Mouse (Mus musculus) hindbrain, embryonic 11.5 days (tissue): ENCODE results near the gene Efna3. TPM values are rescaled to one million over a fixed set of nuclear protein-coding genes. Genes with fewer than 3 reads are reported as not detected.

Experiments
- ATAC-seq: fragments of 200-750 bp; cut with Nextera tagmentation; 2 replicates; pipeline ENCODE4 v1.8.0; 2017; ENCODE audit warnings: mild to moderate bottlenecking, moderate TSS enrichment, moderate library complexity; ENCODE audit not compliant: low FRiP score
- DNase-seq: peaks from one replicate; pipeline ENCODE4 v3.0.0-alpha.2; 2015; ENCODE audit warnings: low spot score
- H3K27ac ChIP-seq: fragments of 300-500 bp; sonication (generic); 2 replicates; pipeline ENCODE4 v1.5.1; 2014; ENCODE audit warnings: mild to moderate bottlenecking, low read depth, low read length
- H3K27me3 ChIP-seq: fragments of 300-500 bp; sonication (generic); 2 replicates; pipeline ENCODE4 v1.6.1; 2014; ENCODE audit warnings: mild to moderate bottlenecking, low read length, moderate library complexity, mixed read lengths; ENCODE audit not compliant: control insufficient read depth, insufficient read depth
- H3K36me3 ChIP-seq: fragments of 300-500 bp; sonication (generic); 2 replicates; pipeline ENCODE4 v1.6.1; 2014; ENCODE audit warnings: mild to moderate bottlenecking, low read length, moderate library complexity, mixed read lengths; ENCODE audit not compliant: control insufficient read depth, insufficient read depth
- H3K4me1 ChIP-seq: fragments of 300-500 bp; sonication (generic); replicated peaks from 2 replicates; pipeline ENCODE4 v1.6.1; 2014; ENCODE audit warnings: low read length, mixed read lengths; ENCODE audit not compliant: control insufficient read depth, insufficient read depth
- H3K4me2 ChIP-seq: fragments of 300-500 bp; sonication (generic); replicated peaks from 2 replicates; pipeline ENCODE4 v1.6.1; 2014; ENCODE audit warnings: mild to moderate bottlenecking, low read depth, low read length
- H3K4me3 ChIP-seq: fragments of 300-500 bp; sonication (generic); 2 replicates; pipeline ENCODE4 v1.5.1; 2014; ENCODE audit warnings: low read depth, low read length
- H3K9ac ChIP-seq: fragments of 300-500 bp; sonication (generic); 2 replicates; pipeline ENCODE4 v1.6.1; 2014; ENCODE audit warnings: low read depth, low read length
- H3K9me3 ChIP-seq: fragments of 300-500 bp; sonication (generic); 2 replicates; pipeline ENCODE4 v1.6.1; 2016; ENCODE audit warnings: low read length; ENCODE audit not compliant: control insufficient read depth
- WGBS: fragments of 180-500 bp; shearing (Covaris S2); extraction: QIAGEN DNeasy Blood & Tissue Kit; methylation state at CpG from one replicate; pipeline ENCODE4 v1.1.7; 2014; 5-methylcytosine and 5-hydroxymethylcytosine counted together
- polyA plus RNA-seq: library from polyadenylated mRNA; unstranded; fragments of >200 nt; fragmentation: Nextera tagmentation; extraction: Ambion mirVana; gene quantifications from 2 replicates; pipeline ENCODE4 v1.2.1, GENCODE M21; 2014

Gene Efna3
- polyA plus RNA-seq, 1 experiment from 2014 or later: 13.8 TPM

DNA sequence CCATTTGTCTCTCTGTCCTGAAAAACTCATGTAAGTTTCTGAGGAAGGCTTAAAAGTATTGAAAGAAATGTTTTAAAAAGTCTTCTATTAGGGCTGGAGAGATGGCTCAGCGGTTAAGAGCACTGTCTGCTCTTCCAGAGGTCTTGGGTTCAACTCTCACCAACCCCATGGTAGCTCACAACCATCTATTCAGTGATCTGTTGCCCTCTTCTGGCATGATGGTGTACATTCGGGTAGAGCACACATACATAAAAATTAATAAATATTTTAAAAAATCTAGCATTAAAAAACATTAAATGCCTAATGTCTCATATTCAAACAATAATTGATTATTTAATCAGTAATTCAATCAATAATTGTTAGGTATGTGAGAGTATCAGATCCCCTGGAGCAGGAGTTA is 22.3 kb downstream of the Efna3 start:
- DNase-seq (no peak), ATAC-seq (no peak)
- no peak overlapping the region for H3K4me3 ChIP-seq
- H3K4me1 ChIP-seq: 0 out of 2 replicates have a peak, but pooled peaks cover 4% of the 10 kb centered on the region
- no peaks in the 10 kb centered on the region for H3K9me3 ChIP-seq
- H3K36me3 ChIP-seq: no peaks in the 10 kb centered on the region
- H3K9ac ChIP-seq: no peak overlapping the region
- 68% methylated on average over 2 of the region's 2 CpGs for WGBS
- no peak overlapping the region for H3K27ac ChIP-seq
- no peak overlapping the region for H3K4me2 ChIP-seq
- peaks cover 6% of the 10 kb centered on the region for H3K27me3 ChIP-seq

DNA sequence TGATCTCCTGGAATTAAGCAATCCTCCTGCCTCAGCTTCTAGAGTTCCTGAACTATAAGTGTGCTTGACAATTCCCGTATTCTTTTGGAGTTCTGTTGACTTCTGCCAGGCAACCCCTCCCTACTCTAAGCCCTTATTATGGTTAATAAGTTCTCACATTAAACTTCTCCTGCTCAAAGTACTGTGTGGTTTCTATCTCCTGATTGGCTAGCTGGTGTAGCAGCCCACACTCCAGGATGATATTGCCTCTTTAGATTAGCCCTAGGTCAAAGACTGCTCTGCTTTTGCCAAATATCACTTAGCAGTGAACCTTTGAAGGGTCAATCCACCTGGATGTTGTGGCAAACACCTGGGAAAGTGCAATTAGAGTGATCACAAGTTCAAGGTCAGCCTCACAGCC is 22.7 kb downstream of the Efna3 start:
- Histone ChIP-seq H3K27ac (no peak overlapping the region), H3K27me3 (peaks cover 6% of the 10 kb centered on the region), H3K9ac (no peak overlapping the region), H3K4me2 (no peak overlapping the region), H3K4me1 (0 out of 2 replicates have a peak, but pooled peaks cover 4% of the 10 kb centered on the region), H3K9me3 (no peaks in the 10 kb centered on the region), H3K4me3 (no peak overlapping the region), H3K36me3 (no peaks in the 10 kb centered on the region)
- ATAC-seq: no peak
- WGBS: 63% methylated on average over 1 of the region's 1 CpGs
- no peak for DNase-seq

DNA sequence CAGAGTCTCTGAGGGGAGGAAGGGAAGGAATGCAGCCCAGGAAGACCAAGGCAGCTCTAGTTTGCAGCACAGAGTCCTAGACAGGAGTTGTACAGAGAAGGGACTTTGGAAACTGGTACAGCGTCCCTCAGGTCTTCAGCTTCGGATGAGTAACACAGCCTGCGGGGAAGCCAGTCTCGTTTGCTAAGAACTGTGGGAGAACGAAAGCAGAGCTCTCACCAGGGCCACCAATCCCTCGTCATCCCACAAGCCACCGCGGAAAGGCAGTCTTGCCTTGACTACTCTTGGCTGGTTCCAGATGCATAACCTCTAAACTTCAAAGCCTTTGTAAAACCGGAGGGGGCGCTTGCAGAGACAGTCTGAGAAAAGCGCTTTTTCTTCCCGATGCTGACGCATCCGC is 23.3 kb downstream of the Efna3 start:
- 5% methylated on average over 14 of the region's 14 CpGs for WGBS
- 0 out of 2 replicates have a peak, but pooled peaks cover 4% of the 10 kb centered on the region for H3K4me1 ChIP-seq
- peaks cover 6% of the 10 kb centered on the region for H3K27me3 ChIP-seq
- H3K4me2 ChIP-seq: peak overlapping the region; percentile 20; the same call in 1 of the 2 replicates
- DNase-seq: peak; percentile 59
- H3K9me3 ChIP-seq: no peaks in the 10 kb centered on the region
- H3K4me3 ChIP-seq: no peak overlapping the region
- ATAC-seq: no peak
- no peak overlapping the region for H3K9ac ChIP-seq
- no peak overlapping the region for H3K27ac ChIP-seq
- H3K36me3 ChIP-seq: no peaks in the 10 kb centered on the region

DNA sequence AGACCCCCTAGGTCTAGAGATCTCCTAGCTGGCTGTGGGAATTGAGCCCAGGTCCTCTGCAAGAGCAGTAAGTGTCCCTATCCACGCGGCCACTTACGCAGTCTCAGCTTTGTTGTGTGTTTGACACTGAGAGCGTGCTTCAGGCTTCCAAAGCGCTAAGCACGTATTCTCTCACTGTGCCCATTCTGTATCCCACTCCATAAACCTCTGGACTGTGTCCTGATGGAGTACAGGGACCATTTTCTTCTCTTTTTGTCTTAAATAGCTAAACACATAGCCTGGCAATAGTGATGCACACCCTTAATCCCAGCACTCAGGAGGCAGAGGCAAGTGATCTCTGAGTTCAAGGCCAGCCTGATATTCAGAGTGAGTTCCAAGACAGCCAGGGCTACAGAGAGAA is 23.9 kb downstream of the Efna3 start:
- Histone ChIP-seq H3K9ac (no peak overlapping the region), H3K4me1 (0 out of 2 replicates have a peak, but pooled peaks cover 4% of the 10 kb centered on the region), H3K27ac (no peak overlapping the region), H3K27me3 (peaks cover 6% of the 10 kb centered on the region), H3K36me3 (no peaks in the 10 kb centered on the region), H3K4me3 (no peak overlapping the region), H3K4me2 (no peak overlapping the region), H3K9me3 (no peaks in the 10 kb centered on the region)
- WGBS: 87% methylated on average over 6 of the region's 6 CpGs
- ATAC-seq (no peak), DNase-seq (no peak)

DNA sequence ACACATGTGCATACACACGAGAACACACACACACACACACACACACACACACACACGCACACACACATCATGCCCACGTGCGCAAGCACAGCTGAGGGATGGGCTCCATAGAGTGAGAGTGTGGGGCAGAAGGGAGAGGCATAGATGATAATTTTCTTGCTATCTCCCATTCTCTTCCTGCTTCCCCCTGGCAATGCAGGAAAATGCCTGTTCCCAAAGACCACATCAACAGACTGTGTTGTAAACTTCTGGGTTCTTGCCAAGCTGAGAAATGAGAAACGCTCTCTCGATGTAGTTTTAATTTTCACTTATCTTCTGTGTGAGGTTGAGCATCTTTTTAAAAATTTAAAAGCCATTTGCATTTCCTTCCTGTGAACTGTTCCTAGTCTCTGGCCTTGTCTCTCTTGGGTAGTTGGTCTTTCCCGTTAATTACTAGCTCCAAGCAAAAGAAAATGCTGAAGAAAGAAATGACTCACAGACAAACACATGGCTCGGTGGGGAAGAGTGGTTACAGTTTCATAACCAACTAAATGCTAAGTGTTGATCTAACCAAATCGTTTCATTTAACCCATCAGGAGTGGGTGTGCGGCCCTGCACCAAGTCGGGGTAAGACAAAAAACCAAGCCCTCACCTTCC is 25.9 kb downstream of the Efna3 start:
- no peak for DNase-seq
- 87% methylated on average over 11 of the region's 11 CpGs for WGBS
- H3K27ac ChIP-seq: no peak overlapping the region
- no peak overlapping the region for H3K9ac ChIP-seq
- H3K4me2 ChIP-seq: no peak overlapping the region
- ATAC-seq: no peak
- no peaks in the 10 kb centered on the region for H3K9me3 ChIP-seq
- peaks cover 6% of the 10 kb centered on the region for H3K27me3 ChIP-seq
- H3K36me3 ChIP-seq: no peaks in the 10 kb centered on the region
- no peak overlapping the region for H3K4me3 ChIP-seq
- H3K4me1 ChIP-seq: 0 out of 2 replicates have a peak, but pooled peaks cover 4% of the 10 kb centered on the region

DNA sequence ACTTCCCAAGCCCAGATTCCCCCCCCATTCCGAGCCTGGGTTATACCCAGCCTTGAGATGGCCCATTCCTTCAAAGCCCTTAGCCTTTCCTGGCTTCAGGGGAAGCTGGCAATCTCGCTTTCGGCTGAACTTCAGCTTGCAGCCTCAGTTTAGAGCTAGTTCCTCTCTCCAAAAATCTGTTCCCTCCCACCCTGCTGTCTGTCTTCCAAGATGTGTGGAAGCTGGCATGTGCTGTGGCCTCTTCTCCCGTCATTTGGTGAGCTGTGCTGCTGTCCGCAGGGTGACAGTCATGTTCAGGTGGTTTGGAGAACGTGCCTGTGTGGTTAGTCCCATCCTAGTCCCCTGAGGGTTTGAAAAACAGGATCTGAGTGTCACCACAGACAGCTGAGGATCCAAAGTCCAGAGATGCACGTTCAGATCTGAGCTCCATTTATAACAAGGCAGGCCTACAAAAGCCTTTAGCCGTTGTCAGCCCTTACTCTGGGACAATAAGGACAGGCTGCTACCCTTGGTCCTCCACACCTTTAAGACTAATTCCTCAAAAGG is 27.0 kb downstream of the Efna3 start:
- ATAC-seq: no peak
- no peak for DNase-seq

DNA sequence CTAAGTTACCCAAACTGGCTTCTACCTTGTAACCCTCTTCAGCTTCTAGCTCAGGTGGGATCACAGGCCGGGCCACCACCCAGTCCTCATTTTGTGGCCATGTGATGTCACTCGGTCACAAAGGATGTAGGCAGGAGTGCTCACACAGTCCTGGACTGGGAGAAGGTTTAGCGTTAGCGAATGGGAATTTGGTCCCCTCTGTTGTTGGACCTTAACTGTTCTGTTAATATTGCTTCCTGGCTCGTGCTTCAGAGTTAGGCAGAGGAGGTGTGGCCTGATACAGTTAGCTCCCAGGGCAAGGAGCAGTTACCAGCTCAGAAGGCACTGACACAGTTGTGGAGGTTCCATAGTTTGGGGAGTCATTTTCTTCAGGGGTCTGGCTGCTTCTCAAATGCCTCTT is 28.6 kb downstream of the Efna3 start:
- ATAC-seq (no peak), DNase-seq (no peak)
- Histone ChIP-seq H3K9ac (no peak overlapping the region), H3K36me3 (no peaks in the 10 kb centered on the region), H3K4me1 (0 out of 2 replicates have a peak, but pooled peaks cover under 1% of the 10 kb centered on the region), H3K4me3 (no peak overlapping the region), H3K27ac (no peak overlapping the region), H3K9me3 (no peaks in the 10 kb centered on the region), H3K27me3 (no peaks in the 10 kb centered on the region), H3K4me2 (no peak overlapping the region)
- WGBS: 77% methylated on average over 5 of the region's 5 CpGs

More for the DNA sequence above, 27.0 kb downstream of the Efna3 start:
- Histone ChIP-seq H3K27ac (no peak overlapping the region), H3K27me3 (peaks cover 6% of the 10 kb centered on the region), H3K9ac (no peak overlapping the region), H3K9me3 (no peaks in the 10 kb centered on the region), H3K4me1 (0 out of 2 replicates have a peak, but pooled peaks cover 4% of the 10 kb centered on the region), H3K4me2 (no peak overlapping the region), H3K4me3 (no peak overlapping the region), H3K36me3 (no peaks in the 10 kb centered on the region)
- 81% methylated on average over 8 of the region's 8 CpGs for WGBS

DNA sequence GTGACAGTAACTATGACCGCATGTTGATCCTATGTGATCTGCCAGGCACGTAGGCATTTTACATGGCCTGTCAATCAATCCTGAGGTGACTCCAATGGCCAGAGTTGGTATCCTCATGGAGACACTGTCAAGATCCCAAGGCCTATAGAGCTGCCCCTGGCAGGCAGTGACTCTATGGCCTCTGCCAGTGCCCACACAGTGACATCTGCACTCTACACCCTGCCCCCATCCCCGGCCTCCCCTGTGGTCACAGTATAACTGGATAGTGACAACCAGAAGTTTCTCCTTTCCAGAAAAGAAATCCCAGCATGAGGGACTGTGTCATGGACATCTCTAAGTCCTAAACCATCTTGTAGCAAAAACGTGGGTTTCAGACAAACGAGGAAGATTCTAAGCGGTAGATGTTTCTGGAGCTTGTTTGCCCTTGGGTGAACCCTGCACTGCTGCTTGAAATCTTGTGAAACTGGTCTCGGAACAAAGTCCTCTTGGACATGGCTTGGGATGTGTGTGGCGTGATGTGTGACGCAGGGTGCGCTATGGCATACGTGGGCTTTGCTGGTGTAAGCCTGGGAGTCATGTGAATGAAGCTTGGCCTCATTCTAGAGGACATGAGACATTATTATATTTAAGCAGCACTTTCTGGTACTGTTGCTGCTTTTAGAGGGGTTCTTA is 29.4 kb downstream of the Efna3 start:
- Histone ChIP-seq H3K9ac (no peak overlapping the region), H3K4me3 (no peak overlapping the region), H3K36me3 (no peaks in the 10 kb centered on the region), H3K4me1 (no peaks in the 10 kb centered on the region), H3K27ac (no peak overlapping the region), H3K9me3 (no peaks in the 10 kb centered on the region), H3K27me3 (no peaks in the 10 kb centered on the region), H3K4me2 (no peak overlapping the region)
- ATAC-seq: no peak
- WGBS: 91% methylated on average over 11 of the region's 11 CpGs
- DNase-seq: no peak
